Mouse (Mus musculus): ENCODE measurements around the gene Rnf220. TPM values are rescaled to one million over a fixed set of nuclear protein-coding genes. Genes with fewer than 3 reads are reported as not detected.

Gene Rnf220
- polyA plus RNA-seq (2015; fragmentation: Nextera tagmentation; extraction: Ambion mirVana): 70.1 and 73.3 TPM in 2 replicates

DNA sequence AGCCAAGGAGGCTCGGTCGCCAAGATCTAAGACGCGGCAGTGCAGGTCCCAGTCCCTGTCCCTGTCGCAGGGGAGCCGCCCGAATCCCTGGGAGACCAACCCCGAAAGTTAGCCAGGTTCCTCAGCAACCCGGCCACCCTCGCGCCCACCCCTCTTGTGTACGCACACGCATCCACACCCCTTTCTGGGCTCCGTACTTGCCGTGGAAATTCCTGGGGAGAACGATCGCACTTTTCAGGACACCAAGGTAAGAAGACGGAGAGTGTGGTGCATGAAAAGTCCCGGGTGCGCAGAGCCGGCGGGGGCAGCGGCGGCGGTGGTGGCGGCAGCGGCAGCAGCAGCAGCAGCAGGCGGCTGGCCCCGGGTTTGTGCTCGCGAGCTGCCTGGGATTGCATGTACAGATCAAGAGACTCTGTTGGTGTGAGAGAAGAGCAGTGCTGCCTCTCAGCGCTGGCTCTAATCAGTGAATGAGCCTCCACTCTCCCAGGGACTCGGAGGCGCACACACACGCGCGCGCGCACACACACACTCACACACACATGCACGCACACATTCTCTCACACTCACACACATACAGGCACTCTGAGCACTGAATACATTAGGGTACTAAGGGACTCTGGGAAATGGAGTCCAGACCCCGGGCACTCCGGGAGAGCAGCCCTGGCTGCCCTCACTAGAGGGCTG is at the start of gene Rnf220:
Rnf220 (minus strand) TSS at position 571 of the 684 bp plus-strand sequence.
- peaks cover 30% of the 10 kb centered on the region for H3K4me1 ChIP-seq
- H3K27ac ChIP-seq: peak within 1 kb of the TSS; percentile 16; the same call in 1 of the 2 replicates
- peak; percentile 84 for ATAC-seq (ENCODE audit: borderline replicate concordance, extremely low read depth, low FRiP score, low TSS enrichment)
- peak within 1 kb of the TSS; percentile 44 for H3K9ac ChIP-seq
- H3K4me2 ChIP-seq: peak within 1 kb of the TSS; percentile 84
- peak within 1 kb of the TSS; percentile 43 for H3K4me3 ChIP-seq
- under 1% methylated on average over 42 of the region's 42 CpGs for WGBS
- no peaks in the 10 kb centered on the region for H3K36me3 ChIP-seq
- H3K27me3 ChIP-seq: peaks cover 75% of the 10 kb centered on the region
- 0 out of 2 replicates have a peak, but pooled peaks cover 1% of the 10 kb centered on the region for H3K9me3 ChIP-seq

DNA sequence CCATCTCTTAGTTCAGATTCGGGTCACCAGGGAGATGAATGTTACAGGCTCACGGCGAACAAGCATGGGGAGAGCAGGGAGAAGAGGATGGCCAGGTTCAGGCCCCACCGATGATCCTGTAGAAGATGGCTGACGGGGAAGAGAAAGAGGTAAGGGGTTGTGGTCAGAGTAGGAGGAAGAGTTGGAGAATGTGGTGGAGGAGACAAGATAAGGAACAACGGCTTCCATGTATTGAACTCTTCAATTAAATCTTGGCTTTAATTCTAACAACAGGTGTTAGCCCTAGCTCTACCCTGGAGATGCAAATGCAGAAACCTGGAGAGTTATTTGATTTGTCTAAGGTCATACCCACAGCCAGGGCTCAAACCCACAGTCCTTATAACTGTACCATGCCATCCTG is 49.8 kb upstream of the Rnf220 start:
- Histone ChIP-seq H3K36me3 (no peaks in the 10 kb centered on the region), H3K27me3 (no peaks in the 10 kb centered on the region), H3K9ac (no peak overlapping the region), H3K4me3 (no peak overlapping the region), H3K4me1 (peaks cover 8% of the 10 kb centered on the region), H3K27ac (no peak overlapping the region), H3K4me2 (no peak overlapping the region), H3K9me3 (no peaks in the 10 kb centered on the region)
- no peak for ATAC-seq (ENCODE audit: borderline replicate concordance, extremely low read depth, low FRiP score, low TSS enrichment)
- 77% methylated on average over 6 of the region's 6 CpGs for WGBS

DNA sequence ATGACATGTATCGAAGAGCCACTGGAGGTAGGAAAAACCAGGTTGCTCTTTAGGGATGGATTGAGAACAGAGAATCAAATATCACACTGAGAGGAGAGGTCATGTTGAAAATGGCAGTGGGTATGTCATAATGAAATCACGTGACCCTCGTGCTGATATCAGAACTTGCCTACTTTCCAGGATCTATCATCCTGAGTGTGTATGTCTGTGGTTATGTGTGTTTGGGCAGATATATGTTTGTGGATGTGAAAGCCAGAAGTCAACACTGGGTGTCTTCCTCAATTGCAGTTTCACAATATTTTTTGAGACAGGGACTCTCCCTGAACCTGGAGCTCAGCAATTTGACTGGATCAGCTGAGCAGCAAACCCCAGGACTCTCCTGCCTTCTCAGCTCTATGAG is 48.6 kb upstream of the Rnf220 start:
- Histone ChIP-seq H3K4me2 (no peak overlapping the region), H3K27me3 (no peaks in the 10 kb centered on the region), H3K4me1 (no peaks in the 10 kb centered on the region), H3K9me3 (no peaks in the 10 kb centered on the region), H3K4me3 (no peak overlapping the region), H3K9ac (no peak overlapping the region), H3K27ac (no peak overlapping the region), H3K36me3 (no peaks in the 10 kb centered on the region)
- WGBS: 80% methylated on average over 3 of the region's 3 CpGs
- ATAC-seq (ENCODE audit: borderline replicate concordance, extremely low read depth, low FRiP score, low TSS enrichment): no peak

DNA sequence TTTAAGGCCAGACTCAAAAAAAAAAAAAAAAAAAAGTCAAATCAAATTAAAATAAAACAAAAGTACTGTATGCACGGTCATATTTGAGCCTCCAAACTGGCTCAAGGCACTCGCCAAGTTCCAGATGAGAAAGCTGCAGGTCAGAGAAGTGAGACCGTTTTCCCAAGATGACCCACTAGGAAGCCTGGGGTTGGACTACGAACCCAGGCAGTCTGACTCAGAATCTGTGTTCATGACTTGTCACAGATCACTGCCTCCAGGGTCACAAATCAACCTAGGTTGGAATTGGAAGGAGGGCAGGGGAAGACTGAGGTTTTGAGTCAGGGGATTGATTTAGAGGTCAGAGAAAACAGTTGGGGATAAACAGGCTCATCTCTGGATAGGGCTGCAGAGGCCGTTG is 43.7 kb upstream of the Rnf220 start:
- H3K9me3 ChIP-seq: no peaks in the 10 kb centered on the region
- ATAC-seq (ENCODE audit: borderline replicate concordance, extremely low read depth, low FRiP score, low TSS enrichment): no peak
- H3K9ac ChIP-seq: no peak overlapping the region
- H3K4me1 ChIP-seq: no peaks in the 10 kb centered on the region
- WGBS: 64% methylated on average over 5 of the region's 5 CpGs
- no peak overlapping the region for H3K4me3 ChIP-seq
- no peak overlapping the region for H3K4me2 ChIP-seq
- no peaks in the 10 kb centered on the region for H3K36me3 ChIP-seq
- H3K27ac ChIP-seq: no peak overlapping the region
- H3K27me3 ChIP-seq: no peaks in the 10 kb centered on the region

DNA sequence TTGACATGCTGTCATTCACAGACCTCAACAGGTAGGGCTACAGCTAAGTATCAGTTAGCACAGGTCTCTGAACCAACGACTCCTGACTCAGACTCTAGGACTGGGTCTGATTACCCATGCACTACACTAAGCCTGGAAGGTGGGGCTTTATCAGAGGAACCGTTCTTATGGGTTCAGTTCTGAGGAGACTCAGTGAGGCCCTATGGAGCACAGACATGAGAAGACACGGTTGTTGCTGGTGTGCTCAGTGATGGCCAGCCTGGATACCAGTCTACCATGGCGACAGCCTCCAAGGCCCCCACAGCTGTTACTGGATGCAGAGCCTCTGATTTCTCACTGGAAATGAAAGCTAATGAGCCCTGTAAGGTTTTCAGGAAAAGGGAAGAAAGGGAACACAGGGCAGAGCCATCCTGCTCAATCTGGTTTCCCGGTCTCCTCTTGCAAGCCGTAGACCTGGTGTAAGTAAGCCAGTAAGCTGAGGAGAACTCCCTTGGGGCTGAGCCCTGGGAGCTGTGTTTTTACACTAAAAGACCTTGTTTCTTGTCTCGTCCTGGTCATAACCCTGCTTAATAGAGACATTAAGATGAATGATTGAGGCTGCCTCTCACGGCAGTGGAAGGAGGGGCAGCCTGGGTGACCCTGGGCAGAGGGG is 42.6 kb upstream of the Rnf220 start:
- Histone ChIP-seq H3K27ac (no peak overlapping the region), H3K4me3 (no peak overlapping the region), H3K4me1 (no peaks in the 10 kb centered on the region), H3K27me3 (no peaks in the 10 kb centered on the region), H3K9me3 (no peaks in the 10 kb centered on the region), H3K9ac (no peak overlapping the region), H3K4me2 (no peak overlapping the region), H3K36me3 (no peaks in the 10 kb centered on the region)
- ATAC-seq (ENCODE audit: borderline replicate concordance, extremely low read depth, low FRiP score, low TSS enrichment): no peak
- 72% methylated on average over 8 of the region's 8 CpGs for WGBS

DNA sequence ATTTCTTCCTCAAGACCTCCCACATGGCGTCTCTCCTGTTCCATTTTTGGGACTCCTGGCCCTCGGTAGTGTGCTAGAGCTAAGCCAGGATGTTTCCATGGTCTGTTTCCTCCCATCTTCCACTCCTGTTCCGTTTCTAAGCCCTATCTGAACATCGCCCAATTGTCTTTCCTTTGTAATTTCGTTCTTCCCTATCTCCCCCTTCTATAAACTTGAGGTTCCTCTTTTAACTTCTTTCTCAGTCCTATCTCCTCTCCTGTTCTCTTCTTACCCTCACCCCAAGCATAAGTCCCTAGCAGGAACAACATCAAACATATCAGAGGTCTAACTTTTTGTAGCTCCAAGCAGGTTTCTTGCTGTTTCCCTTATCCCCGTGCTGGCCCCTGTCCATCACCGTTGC is 40.1 kb upstream of the Rnf220 start:
- H3K27me3 ChIP-seq: no peaks in the 10 kb centered on the region
- no peak overlapping the region for H3K4me2 ChIP-seq
- no peaks in the 10 kb centered on the region for H3K36me3 ChIP-seq
- no peak for ATAC-seq (ENCODE audit: borderline replicate concordance, extremely low read depth, low FRiP score, low TSS enrichment)
- WGBS: 70% methylated on average over 7 of the region's 7 CpGs
- no peak overlapping the region for H3K9ac ChIP-seq
- H3K9me3 ChIP-seq: no peaks in the 10 kb centered on the region
- H3K4me1 ChIP-seq: no peaks in the 10 kb centered on the region
- no peak overlapping the region for H3K27ac ChIP-seq
- no peak overlapping the region for H3K4me3 ChIP-seq

DNA sequence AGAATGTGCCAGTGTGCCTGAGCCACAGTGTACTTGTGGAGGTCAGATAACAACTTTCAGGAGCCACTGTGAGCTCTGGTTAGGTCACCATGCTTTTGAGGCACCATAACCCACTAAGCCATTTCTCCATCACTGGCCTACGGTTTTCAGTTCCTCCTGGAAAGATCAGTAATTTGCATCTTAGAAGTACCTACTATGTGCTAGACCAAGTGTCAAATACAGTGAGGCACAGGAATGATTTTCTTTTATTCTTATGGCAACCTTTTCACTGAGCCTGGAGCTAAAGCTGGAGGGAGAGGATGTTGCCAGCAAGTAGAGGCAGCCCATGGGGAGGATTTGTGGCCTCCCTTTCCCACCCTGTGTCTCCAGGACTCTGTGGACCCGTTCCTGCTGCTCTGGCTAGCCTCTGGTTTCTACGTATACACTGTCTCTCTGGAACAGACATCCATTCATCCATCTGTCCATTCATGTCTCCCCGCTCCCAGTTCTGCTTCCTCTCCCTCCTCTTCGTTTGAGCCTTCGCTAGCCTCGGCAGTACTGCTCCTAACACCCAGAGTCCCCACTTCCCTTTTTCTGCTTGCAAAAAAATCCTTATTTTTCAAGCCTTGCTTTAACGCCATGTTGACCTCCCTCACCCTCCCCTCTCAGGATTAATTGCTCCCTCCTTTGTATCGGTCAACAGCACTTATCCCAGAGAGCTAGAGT is 38.8 kb upstream of the Rnf220 start:
- Histone ChIP-seq H3K9me3 (no peaks in the 10 kb centered on the region), H3K9ac (no peak overlapping the region), H3K4me2 (no peak overlapping the region), H3K4me3 (no peak overlapping the region), H3K27ac (no peak overlapping the region), H3K36me3 (no peaks in the 10 kb centered on the region), H3K4me1 (no peaks in the 10 kb centered on the region), H3K27me3 (no peaks in the 10 kb centered on the region)
- ATAC-seq (ENCODE audit: borderline replicate concordance, extremely low read depth, low FRiP score, low TSS enrichment): no peak
- WGBS: 54% methylated on average over 9 of the region's 9 CpGs

DNA sequence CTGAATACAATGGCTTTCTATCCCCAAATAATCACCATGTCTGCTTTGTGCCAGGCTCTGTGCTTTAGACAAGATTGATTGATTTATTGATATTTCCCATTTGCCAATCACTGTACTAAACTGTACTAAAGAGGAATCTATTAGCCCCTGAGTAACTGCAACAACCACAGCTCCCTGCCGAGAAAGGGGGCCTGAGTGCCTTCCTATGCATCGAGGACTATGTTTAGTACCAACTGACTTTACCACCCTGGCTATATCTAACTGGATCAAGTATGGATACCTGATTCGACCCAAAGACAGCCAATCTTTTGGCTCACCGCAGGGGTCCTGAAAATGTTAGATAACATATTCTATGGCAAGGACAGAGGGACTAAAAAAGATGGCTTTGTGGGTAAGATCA is 33.0 kb upstream of the Rnf220 start:
- H3K4me3 ChIP-seq: no peak overlapping the region
- WGBS: 80% methylated on average over 4 of the region's 4 CpGs
- H3K9me3 ChIP-seq: no peaks in the 10 kb centered on the region
- H3K27me3 ChIP-seq: no peaks in the 10 kb centered on the region
- no peak for ATAC-seq (ENCODE audit: borderline replicate concordance, extremely low read depth, low FRiP score, low TSS enrichment)
- no peak overlapping the region for H3K9ac ChIP-seq
- no peak overlapping the region for H3K4me2 ChIP-seq
- H3K4me1 ChIP-seq: no peaks in the 10 kb centered on the region
- H3K27ac ChIP-seq: no peak overlapping the region
- no peaks in the 10 kb centered on the region for H3K36me3 ChIP-seq

DNA sequence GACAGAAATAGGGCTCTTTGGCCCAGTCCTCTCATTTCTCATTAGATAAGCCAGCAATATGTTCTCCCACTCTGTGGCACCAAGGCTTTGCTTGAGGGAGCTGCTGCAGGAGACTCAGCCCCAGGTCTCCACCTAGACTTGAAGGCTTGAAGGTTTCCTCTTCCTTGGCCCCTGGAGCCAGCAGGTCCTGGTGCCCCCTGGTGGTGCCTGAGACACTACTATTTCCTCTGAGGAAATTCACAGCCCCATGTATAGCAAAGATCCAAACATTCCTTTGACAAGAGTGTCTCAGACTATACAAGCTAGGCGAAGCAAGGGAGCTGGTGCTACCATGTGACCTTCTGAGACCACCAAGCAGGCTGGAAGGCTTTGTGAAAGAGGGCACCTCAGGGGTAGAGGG is 31.1 kb upstream of the Rnf220 start:
- no peaks in the 10 kb centered on the region for H3K4me1 ChIP-seq
- ATAC-seq (ENCODE audit: borderline replicate concordance, extremely low read depth, low FRiP score, low TSS enrichment): 0 out of 2 replicates have a peak, but pooled peaks have one; percentile 35
- H3K9me3 ChIP-seq: no peaks in the 10 kb centered on the region
- WGBS: 4% methylated on average over 1 of the region's 1 CpGs
- no peak overlapping the region for H3K4me2 ChIP-seq
- no peak overlapping the region for H3K27ac ChIP-seq
- H3K27me3 ChIP-seq: peaks cover 2% of the 10 kb centered on the region; the same call in 1 of the 2 replicates
- no peak overlapping the region for H3K4me3 ChIP-seq
- no peak overlapping the region for H3K9ac ChIP-seq
- no peaks in the 10 kb centered on the region for H3K36me3 ChIP-seq

DNA sequence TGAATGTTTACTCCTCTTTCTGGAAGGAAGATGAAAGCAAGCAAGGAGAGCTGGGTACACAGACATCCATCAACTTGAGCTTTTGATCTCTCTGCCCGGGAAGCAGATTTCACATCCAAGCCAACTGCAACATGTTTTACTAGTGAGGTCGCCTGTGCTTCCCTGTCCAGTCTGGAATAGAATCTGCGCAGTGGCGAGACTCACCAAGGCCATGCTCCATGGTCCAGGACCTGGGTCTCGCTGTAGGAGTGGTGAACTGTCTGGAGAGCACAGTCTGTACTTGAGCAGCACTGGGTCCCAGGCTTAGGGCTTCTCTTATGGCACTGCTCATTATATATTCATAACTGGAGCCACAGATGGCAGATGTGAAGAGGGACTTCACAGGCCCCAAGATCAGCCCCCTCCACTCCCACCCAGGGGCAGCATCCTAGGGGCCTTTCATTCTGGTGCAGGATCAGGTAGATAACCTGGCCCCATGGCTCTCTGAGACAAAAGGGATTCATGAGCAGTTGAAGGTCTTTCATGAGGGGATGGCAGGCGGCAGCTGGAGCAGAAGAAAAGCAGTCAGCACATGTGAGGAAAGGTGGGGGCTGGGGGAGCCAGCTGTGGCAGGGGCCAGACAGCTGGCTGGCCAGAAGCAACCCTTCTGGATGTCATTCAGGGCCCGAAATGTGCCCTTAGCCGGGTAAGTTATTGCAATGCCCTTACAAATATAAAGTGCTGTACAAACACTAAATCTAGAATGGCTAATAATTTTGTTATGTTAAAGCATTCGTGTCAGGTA is 30.5 kb upstream of the Rnf220 start:
- H3K27ac ChIP-seq: no peak overlapping the region
- H3K9ac ChIP-seq: no peak overlapping the region
- H3K4me1 ChIP-seq: no peaks in the 10 kb centered on the region
- H3K27me3 ChIP-seq: peaks cover 2% of the 10 kb centered on the region; the same call in 1 of the 2 replicates
- no peaks in the 10 kb centered on the region for H3K9me3 ChIP-seq
- no peak overlapping the region for H3K4me3 ChIP-seq
- no peak overlapping the region for H3K4me2 ChIP-seq
- no peak for ATAC-seq (ENCODE audit: borderline replicate concordance, extremely low read depth, low FRiP score, low TSS enrichment)
- no peaks in the 10 kb centered on the region for H3K36me3 ChIP-seq
- WGBS: 39% methylated on average over 9 of the region's 9 CpGs

DNA sequence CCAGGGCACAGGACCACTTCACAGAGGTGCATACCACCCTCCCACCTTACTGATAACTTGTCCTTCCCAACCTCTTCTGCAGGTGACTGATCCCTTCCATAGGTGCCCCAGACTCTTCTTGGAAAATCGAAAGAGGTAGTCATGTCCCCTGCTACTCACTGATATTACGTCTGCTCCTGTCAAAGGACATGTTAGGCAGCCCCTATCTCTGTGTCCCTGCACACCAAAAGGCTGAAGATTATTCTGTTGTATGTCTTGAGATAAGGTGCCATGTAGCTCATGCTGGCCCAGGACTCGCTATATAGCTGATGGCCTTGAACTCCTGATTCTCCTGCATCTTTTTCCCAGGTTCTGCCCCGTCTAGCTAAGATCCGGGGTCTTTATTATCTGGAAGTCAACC is 29.1 kb upstream of the Rnf220 start:
- no peak overlapping the region for H3K27ac ChIP-seq
- H3K36me3 ChIP-seq: no peaks in the 10 kb centered on the region
- H3K4me3 ChIP-seq: no peak overlapping the region
- no peak overlapping the region for H3K4me2 ChIP-seq
- no peaks in the 10 kb centered on the region for H3K9me3 ChIP-seq
- 86% methylated on average over 5 of the region's 5 CpGs for WGBS
- no peaks in the 10 kb centered on the region for H3K4me1 ChIP-seq
- H3K27me3 ChIP-seq: peaks cover 2% of the 10 kb centered on the region; the same call in 1 of the 2 replicates
- no peak for ATAC-seq (ENCODE audit: borderline replicate concordance, extremely low read depth, low FRiP score, low TSS enrichment)
- no peak overlapping the region for H3K9ac ChIP-seq
